Mouse (Mus musculus): ENCODE measurements around the gene B3glct. TPM values are rescaled to one million over a fixed set of nuclear protein-coding genes. Genes with fewer than 3 reads are reported as not detected.

Gene B3glct
- total RNA-seq, 1 experiment from 2014 or later, result 13.2 TPM

DNA sequence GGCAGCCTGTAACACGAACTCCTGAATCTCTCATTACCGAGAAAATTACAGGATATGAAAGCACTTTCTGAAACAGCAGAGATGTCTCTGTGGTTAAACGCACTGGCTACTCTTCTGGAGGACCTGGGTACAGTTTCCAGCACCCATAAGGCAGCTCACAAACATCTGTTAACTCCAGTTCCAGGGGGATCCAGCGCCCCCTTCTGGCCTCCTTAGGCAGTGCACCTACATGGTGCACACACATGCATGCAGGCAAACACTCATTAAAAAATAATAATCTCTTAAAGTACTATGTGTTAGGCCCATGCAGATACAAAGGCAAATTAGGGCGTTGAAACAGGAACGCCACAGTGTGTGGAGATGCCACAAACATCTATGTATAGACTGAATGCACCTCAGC, 16.6 kb upstream of the B3glct start:
- ATAC-seq (replicated peaks; ENCODE audit: low read depth, poor library complexity, severe bottlenecking), result no peak

DNA sequence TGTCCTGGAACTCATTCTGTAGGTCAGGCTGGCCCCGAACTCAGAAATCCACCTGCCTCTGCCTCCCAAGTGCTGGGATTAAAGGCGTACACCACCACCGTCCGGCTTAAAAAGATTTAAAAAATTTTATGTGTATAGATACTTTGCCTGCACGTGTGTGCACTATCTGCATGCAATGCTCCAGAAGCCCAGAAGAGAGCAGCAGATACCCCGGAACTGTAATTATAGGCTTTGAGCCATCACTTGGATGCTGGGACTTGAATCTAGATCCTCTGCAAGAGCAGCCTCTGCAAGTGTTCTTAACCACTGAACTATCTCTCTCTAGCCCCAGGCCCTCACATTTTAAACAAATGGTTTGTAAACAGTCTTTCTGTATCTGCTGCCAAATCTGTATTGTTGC, 15.1 kb upstream of the B3glct start:
- ATAC-seq (replicated peaks; ENCODE audit: low read depth, poor library complexity, severe bottlenecking), result no peak

DNA sequence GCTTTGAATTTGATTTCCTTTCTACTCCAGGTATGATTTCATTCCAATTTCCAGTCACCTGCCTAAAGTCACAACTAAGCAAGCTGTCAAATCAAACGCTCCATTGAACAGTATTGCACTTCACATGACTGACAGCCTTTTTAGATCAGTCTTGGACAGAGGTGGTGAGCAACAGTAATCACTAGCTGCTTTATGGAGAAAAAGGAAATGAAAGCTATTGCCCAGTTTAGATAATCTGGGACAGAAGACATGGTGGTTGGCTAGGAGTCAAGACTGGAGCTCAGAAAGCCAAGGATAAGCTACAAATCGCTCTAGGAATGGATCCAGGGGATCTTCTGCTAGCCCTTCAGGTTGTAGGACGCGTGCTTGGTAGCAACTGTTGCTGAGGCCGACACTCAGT, 14.6 kb upstream of the B3glct start:
- no peak for ATAC-seq (replicated peaks; ENCODE audit: low read depth, poor library complexity, severe bottlenecking)

DNA sequence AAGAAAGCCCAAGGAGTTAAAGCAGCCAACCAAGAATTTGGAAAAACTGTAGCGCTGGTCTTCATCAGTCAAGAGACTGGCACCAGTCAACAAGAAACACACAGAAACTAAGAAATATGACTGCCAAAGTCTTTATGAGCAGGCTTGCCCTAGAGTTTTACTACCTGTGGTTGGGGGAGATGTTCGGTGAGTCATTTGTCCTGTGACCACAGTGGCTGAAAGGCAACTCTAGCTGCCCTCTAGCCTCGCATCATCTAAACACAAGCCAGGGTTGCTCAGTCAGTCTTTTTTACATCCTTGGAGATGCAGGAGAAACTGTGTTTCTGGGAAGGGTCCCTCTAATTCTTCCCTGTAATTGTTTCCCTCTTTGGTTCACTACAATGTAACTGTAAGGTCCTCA, 834 bp upstream of the B3glct start:
- ATAC-seq (replicated peaks; ENCODE audit: low read depth, poor library complexity, severe bottlenecking), result no peak

DNA sequence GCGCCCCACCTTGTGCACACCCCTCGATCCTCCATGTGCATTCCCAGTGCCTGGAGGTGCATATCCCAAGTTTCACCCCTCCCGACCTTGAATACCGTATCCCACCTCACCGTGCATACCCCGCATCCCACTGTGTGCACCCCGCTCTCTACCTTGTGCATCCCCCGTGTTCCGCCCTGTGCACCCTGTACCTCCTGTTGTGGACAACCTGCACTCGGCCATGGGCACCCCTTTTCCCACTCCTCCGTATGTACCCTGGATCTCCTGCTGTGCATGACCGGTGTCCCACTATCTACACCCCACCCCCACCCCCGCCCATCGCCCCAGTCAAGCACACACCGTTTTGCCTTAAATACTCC, 939 bp downstream of the B3glct start:
- 0 out of 2 replicates have a peak, but pooled peaks have one; percentile 2 for ATAC-seq (replicated peaks; ENCODE audit: low read depth, poor library complexity, severe bottlenecking)

- no peak for ATAC-seq (replicated peaks; ENCODE audit: low read depth, poor library complexity, severe bottlenecking)
These were observed 1.3 kb downstream of the B3glct start for GRCm38 (mm10) chr5:149679362-149679761.

DNA sequence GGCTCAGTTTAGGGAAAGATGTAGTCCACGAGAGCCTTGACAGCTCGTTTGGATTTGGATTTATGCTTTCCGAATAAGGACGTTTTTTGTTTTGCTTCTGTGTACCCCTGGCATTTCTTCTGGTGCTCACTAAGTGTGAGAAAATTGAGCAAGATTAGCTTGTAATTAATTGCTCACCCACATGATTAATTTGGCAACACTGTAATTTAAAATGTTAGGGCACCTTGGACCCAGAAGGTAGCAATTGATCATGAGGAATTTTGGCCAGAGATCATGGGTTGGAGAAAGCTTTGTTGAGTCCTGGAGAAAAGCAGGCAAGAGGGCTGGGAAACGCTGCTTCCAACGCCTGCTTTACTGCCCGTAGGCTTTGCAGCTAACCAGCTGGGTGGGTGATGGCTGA, 1.9 kb downstream of the B3glct start:
- no peak for ATAC-seq (replicated peaks; ENCODE audit: low read depth, poor library complexity, severe bottlenecking)

GRCm38 (mm10) chr5:149680946-149681345, 2.9 kb downstream of the B3glct start:
- ATAC-seq (replicated peaks; ENCODE audit: low read depth, poor library complexity, severe bottlenecking), result no peak

- peak; percentile 68; the same call in 1 of the 2 replicates for ATAC-seq (replicated peaks; ENCODE audit: low read depth, poor library complexity, severe bottlenecking)
These were observed 11.8 kb downstream of the B3glct start for GRCm38 (mm10) chr5:149689860-149690259.

GRCm38 (mm10) chr5:149692548-149692947, 14.5 kb downstream of the B3glct start:
- no peak for ATAC-seq (replicated peaks; ENCODE audit: low read depth, poor library complexity, severe bottlenecking)

DNA sequence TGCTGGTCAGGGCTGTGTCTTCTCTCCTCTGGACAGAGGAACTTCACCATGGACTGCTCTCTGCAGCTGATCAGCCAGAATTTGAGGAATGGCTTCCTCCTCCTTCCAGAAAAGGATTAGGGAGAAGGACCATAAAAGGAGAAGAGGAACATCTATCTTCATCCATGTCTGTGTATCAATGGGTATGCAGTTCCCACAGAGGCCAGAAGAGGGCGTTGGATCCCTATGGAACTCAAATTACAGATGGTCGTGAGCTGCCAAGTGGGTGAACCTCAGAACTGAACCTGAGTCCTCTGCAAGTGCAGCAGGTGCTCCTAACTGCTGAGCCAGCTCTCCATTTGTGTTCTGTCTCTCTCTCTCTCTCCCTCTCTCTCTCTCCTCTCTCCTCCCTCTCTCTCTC, 15.2 kb downstream of the B3glct start:
- ATAC-seq (replicated peaks; ENCODE audit: low read depth, poor library complexity, severe bottlenecking), result no peak

- ATAC-seq (replicated peaks; ENCODE audit: low read depth, poor library complexity, severe bottlenecking), result no peak
These were observed 15.9 kb downstream of the B3glct start for GRCm38 (mm10) chr5:149693968-149694367.

GRCm38 (mm10) chr5:149695077-149695750, 17.2 kb downstream of the B3glct start:
- ATAC-seq (replicated peaks; ENCODE audit: low read depth, poor library complexity, severe bottlenecking), result no peak

DNA sequence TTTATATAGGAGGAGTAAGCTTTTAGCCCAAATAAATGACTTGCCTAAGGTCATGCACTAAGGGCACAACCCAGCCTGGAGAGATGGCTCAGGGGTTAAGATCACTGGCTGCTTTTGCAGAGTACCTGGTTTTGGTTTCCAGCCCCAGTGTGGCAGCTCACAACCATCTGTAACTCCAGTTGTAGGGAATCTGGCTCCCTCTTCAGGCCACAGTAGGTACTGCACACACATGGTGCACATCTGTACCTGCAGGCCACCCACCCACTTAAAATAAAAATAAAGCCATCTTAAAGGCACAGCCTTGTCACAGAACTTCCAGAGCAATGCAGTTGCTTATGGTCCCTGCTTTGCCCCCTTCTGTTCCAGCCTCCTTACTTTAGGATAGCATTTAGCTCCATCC, 24.7 kb downstream of the B3glct start:
- ATAC-seq (replicated peaks; ENCODE audit: low read depth, poor library complexity, severe bottlenecking), result no peak

DNA sequence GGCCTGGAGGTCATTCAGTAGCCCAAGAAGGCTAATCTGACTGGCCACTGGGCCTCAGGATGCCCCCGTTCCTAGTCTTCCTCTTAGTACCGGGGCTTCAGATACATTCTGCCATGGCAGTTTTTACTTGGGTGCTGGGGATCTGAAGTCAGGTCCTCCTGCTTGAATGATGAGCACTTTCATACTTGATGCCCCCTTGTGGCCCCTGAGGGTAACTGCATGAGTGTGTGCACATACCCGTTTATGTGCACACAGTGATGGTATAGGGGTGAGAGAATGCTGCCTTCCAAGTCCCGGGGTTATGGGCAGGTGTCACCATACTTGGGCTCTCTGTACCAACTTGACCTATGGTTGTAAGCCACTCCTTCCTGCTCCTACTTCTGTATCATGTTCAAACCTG, 33.5 kb downstream of the B3glct start:
- no peak for ATAC-seq (replicated peaks; ENCODE audit: low read depth, poor library complexity, severe bottlenecking)

- peak; percentile 56; the same call in 1 of the 2 replicates for ATAC-seq (replicated peaks; ENCODE audit: low read depth, poor library complexity, severe bottlenecking)
These were observed 35.2 kb downstream of the B3glct start for GRCm38 (mm10) chr5:149713170-149713774.

- ATAC-seq (replicated peaks; ENCODE audit: low read depth, poor library complexity, severe bottlenecking), result no peak
These were observed 35.8 kb downstream of the B3glct start for GRCm38 (mm10) chr5:149713834-149714233.

DNA sequence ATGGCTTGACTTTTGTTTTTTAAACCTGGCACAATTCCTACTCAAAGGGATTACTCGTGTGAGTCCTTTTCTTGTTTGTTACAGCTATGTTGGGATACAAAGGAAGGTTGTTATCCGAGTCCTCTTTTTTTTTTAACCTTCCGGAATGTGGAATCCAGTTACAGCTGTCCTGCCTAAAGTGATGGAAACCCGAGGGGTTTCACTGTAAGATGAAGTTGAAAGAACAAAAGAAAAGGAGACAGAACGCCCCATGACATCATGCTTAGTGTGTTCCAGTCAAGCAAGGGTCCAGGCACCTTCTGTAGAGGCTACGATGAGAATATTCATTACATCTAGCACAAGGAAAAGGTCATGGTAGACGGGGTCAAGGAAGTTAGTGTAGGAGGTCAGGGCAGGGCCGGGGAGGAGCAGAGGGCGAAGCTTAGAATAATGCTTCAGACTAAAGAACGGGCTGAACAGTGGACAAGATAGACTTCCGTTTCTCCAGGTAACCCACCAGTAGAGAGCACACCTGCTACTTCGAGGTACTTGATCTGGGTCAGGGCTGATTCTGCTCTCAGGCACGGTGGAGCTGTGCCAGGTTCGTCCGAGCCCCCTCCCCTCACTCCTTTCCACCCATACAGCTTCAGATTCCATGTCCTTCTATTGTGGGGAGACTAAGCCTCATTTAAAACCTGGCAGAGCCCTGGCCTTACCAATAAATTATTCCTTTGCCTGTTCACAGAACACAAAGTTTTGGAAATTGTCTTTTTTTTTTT, 37.7 kb downstream of the B3glct start:
- ATAC-seq (replicated peaks; ENCODE audit: low read depth, poor library complexity, severe bottlenecking), result no peak

- no peak for ATAC-seq (replicated peaks; ENCODE audit: low read depth, poor library complexity, severe bottlenecking)
These were observed 38.3 kb downstream of the B3glct start for GRCm38 (mm10) chr5:149716329-149716690.

DNA sequence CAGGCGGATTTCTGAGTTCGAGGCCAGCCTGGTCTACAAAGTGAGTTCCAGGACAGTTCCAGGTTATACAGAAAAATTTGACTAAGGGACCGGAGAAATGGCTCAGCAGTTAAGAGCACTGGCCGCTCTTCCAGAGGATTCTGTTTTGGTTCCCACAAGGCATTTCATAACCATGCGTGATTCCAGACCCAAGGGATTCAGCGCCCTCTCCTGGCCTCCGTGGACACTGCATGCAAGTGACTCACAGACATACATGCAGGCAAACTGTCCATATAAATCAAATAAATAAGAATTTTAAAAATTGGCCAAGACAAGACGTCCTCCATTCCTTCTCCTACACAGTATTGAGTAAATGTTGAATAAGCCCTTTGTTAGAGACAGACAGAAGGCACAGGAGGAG, 53.7 kb downstream of the B3glct start:
- no peak for ATAC-seq (replicated peaks; ENCODE audit: low read depth, poor library complexity, severe bottlenecking)

DNA sequence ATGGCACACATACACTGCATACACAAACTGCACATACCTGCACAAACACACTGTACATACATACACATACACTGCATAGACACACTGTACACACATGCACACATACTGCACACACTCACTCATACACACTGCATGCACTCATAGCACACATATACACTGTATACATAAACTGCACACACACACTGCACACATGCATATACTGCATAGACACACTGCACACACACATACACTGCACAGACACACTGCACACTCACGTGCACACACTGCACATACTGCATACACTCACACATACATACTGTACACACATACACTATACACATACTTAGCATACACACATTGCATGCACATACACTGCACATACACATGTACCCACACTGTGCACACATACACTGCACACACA, 59.2 kb downstream of the B3glct start:
- ATAC-seq (replicated peaks; ENCODE audit: low read depth, poor library complexity, severe bottlenecking), result no peak
